Mouse (Mus musculus) lung, embryonic 14.5 days (tissue): ENCODE results near the gene Ssna1. TPM values are rescaled to one million over a fixed set of nuclear protein-coding genes. Genes with fewer than 3 reads are reported as not detected.

Experiments
- ATAC-seq: fragments of 200-750 bp; cut with Nextera tagmentation; 2 replicates; pipeline ENCODE4 v1.8.0; 2017; ENCODE audit warnings: mild to moderate bottlenecking, moderate TSS enrichment, moderate library complexity; ENCODE audit not compliant: insufficient read depth
- DNase-seq: peaks from one replicate; pipeline ENCODE4 v3.0.0-alpha.2; 2015
- H3K27ac ChIP-seq: fragments of 300-500 bp; sonication (generic); 2 replicates; pipeline ENCODE4 v1.5.1; 2014; ENCODE audit warnings: low read depth, mild to moderate bottlenecking, moderate library complexity
- H3K27me3 ChIP-seq: fragments of 300-500 bp; sonication (generic); 2 replicates; pipeline ENCODE4 v1.6.1; 2014; ENCODE audit warnings: low read length, control low read depth; ENCODE audit not compliant: insufficient read depth
- H3K36me3 ChIP-seq: fragments of 300-500 bp; sonication (generic); 2 replicates; pipeline ENCODE4 v1.6.1; 2014; ENCODE audit warnings: control low read depth; ENCODE audit not compliant: insufficient read depth
- H3K4me1 ChIP-seq: fragments of 300-500 bp; sonication (generic); 2 replicates; pipeline ENCODE4 v1.6.1; 2014; ENCODE audit warnings: antibody characterized with exemption, control low read depth; ENCODE audit not compliant: insufficient read depth
- H3K4me2 ChIP-seq: fragments of 300-500 bp; sonication (generic); 2 replicates; pipeline ENCODE4 v1.6.1; 2014; ENCODE audit warnings: mild to moderate bottlenecking
- H3K4me3 ChIP-seq: fragments of 300-500 bp; sonication (generic); 2 replicates; pipeline ENCODE4 v1.5.1; 2014; ENCODE audit warnings: low read depth, low read length
- H3K9ac ChIP-seq: fragments of 300-500 bp; sonication (generic); 2 replicates; pipeline ENCODE4 v1.6.1; 2014
- H3K9me3 ChIP-seq: fragments of 300-500 bp; sonication (generic); 2 replicates; pipeline ENCODE4 v1.6.1; 2016; ENCODE audit warnings: low read depth, low read length, control low read depth
- CTCF ChIP-seq: IDR thresholded peaks from 2 replicates; pipeline ENCODE4 v1.5.1; 2016; ENCODE audit warnings: antibody characterized with exemption, low read depth
- WGBS: fragments of 180-500 bp; shearing (Covaris S2); extraction: QIAGEN DNeasy Blood & Tissue Kit; methylation state at CpG from one replicate; pipeline ENCODE4 v1.1.7; 2014; 5-methylcytosine and 5-hydroxymethylcytosine counted together
- polyA plus RNA-seq: library from polyadenylated mRNA; unstranded; fragments of >200 nt; fragmentation: Nextera tagmentation; extraction: Ambion mirVana; gene quantifications from 2 replicates; pipeline ENCODE4 v1.2.1, GENCODE M21; 2014

Ssna1 gene
- polyA plus RNA-seq, 1 experiment from 2014 or later = 229 TPM

DNA sequence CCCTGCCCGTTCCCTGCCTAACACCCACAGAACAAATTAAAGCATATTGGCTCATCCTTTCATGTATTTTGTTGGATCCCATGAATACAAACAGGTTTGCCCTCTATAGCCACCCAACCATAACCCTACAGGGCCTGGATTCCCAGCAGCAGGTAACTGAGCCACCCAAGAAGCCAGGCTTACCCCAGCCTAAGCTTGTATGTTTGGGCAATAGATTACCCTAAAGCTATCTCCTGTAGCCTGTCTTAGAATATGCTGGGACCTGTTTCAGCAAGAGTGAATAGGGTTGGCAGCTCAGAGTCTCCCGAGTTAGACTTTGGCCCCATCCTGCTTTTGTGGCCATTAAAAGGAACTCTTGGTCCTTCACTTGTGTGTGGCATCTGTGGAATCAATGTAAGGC lies 13.3 kb upstream of the Ssna1 start:
- no peak overlapping the region for H3K4me3 ChIP-seq
- H3K27me3 ChIP-seq = peaks cover 27% of the 10 kb centered on the region
- no peak for TF ChIP-seq CTCF
- H3K9me3 ChIP-seq = no peaks in the 10 kb centered on the region
- no peak overlapping the region for H3K4me2 ChIP-seq
- ATAC-seq = no peak
- H3K9ac ChIP-seq = no peak overlapping the region
- 86% methylated on average over 2 of the region's 2 CpGs for WGBS
- no peak overlapping the region; the same call in 1 of the 2 replicates for H3K27ac ChIP-seq
- peaks cover 52% of the 10 kb centered on the region for H3K36me3 ChIP-seq
- DNase-seq = no peak
- 0 out of 2 replicates have a peak, but pooled peaks cover 2% of the 10 kb centered on the region for H3K4me1 ChIP-seq

DNA sequence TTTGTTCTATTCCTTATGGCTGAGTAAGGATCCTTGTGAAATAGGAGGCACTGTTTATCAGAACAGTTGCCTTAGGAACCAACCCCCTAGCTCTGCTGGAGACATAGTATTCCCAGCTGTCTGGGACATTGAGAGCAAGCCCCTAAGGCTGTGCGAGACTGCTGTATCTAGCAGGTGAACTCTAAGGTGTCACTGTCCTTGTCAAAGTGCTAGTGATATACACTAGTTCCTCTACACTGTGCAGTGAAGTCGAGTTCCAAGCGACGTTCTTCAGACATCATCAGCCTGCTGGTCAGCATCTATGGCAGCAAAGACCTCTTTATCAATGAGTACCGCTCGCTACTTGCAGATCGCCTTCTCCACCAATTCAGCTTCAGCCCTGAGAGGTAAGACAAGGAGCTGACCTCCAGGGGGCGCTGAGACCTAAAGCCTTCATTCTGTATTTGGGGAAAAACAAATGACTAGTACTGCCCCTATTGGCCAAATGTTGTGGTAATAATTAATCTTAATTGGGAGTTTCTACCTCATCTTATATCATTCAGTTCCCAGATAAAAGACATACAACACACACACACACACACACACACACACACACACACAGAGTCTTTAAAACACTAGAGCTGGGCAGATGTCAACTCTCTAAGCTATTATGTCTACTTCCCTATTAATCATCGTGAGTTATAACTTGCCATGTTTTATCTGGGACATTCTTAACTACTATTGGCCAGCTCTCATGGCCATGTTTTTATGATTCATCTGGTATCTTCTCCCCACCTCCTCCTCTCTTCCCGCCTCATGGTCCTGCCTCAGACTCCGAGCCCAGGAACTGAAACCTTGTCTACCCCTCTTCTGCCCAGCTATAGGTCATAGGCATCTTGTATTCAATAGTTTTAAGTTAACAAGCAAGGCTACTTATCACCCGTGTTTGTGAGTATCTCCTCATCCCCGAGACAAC lies 7.0 kb upstream of the Ssna1 start:
- peaks cover 92% of the 10 kb centered on the region for H3K36me3 ChIP-seq
- H3K4me2 ChIP-seq = no peak overlapping the region
- no peak overlapping the region for H3K27ac ChIP-seq
- ATAC-seq (no peak), DNase-seq (peak; percentile 90)
- TF ChIP-seq CTCF = peak; percentile 84
- 59% methylated on average over 13 of the region's 13 CpGs for WGBS
- no peak overlapping the region for H3K4me3 ChIP-seq
- H3K27me3 ChIP-seq = no peaks in the 10 kb centered on the region
- H3K9ac ChIP-seq = no peak overlapping the region
- H3K4me1 ChIP-seq = no peaks in the 10 kb centered on the region
- H3K9me3 ChIP-seq = no peaks in the 10 kb centered on the region

DNA sequence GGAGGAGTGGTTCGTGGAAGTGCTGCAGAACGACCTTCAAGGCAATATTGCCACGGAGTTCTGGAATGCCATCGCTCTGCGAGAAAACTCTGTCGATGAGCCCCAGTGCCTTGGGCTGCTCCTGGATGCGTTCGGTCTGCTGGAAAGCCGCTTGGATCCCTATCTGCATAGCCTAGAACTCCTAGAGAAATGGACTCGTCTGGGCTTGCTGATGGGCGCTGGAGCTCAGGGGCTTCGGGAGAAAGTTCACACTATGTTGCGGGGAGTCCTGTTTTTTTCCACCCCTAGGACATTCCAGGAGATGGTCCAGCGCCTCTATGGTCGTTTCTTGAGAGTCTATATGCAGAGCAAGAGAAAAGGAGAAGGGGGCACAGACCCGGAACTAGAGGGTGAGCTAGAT lies 772 bp upstream of the Ssna1 start:
- Histone ChIP-seq H3K36me3 (peaks cover 74% of the 10 kb centered on the region), H3K27me3 (no peaks in the 10 kb centered on the region), H3K9me3 (no peaks in the 10 kb centered on the region), H3K4me2 (peak overlapping the region; percentile 96), H3K4me3 (peak overlapping the region; percentile 95), H3K9ac (peak overlapping the region; percentile 86), H3K4me1 (peaks cover 15% of the 10 kb centered on the region), H3K27ac (no peak overlapping the region)
- no peak for TF ChIP-seq CTCF
- DNase-seq (no peak), ATAC-seq (no peak)
- WGBS = 29% methylated on average over 16 of the region's 16 CpGs

DNA sequence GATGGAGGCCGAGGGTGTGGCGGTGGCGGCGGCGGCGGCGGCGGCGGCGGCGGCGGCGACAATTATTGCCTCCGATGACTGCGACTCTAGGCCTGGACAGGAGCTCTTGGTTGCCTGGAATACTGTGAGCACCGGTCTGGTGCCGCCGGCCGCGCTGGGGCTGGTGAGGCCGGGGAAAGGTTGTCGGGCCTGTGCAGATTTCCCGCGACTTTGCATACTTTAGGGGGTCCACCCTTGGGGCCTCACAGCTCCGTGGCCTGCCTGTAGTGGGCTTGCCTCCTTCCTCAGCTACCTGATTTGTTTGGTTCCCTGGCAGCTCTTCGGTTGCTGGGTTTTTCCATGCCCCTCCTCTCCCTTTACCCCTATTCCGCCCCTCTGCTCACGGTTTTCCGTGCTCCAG lies 277 bp upstream of the Ssna1 start:
- peaks cover 15% of the 10 kb centered on the region for H3K4me1 ChIP-seq
- H3K4me3 ChIP-seq = peak overlapping the region; percentile 95
- no peaks in the 10 kb centered on the region for H3K9me3 ChIP-seq
- H3K36me3 ChIP-seq = peaks cover 69% of the 10 kb centered on the region
- H3K27ac ChIP-seq = peak overlapping the region; percentile 58; the same call in 1 of the 2 replicates
- peak overlapping the region; percentile 86 for H3K9ac ChIP-seq
- H3K4me2 ChIP-seq = peak overlapping the region; percentile 96
- peak; percentile 69 for ATAC-seq
- no peaks in the 10 kb centered on the region for H3K27me3 ChIP-seq
- DNase-seq = peak; percentile 17
- WGBS = 0% methylated on average over 28 of the region's 29 CpGs
- TF ChIP-seq CTCF = no peak

DNA sequence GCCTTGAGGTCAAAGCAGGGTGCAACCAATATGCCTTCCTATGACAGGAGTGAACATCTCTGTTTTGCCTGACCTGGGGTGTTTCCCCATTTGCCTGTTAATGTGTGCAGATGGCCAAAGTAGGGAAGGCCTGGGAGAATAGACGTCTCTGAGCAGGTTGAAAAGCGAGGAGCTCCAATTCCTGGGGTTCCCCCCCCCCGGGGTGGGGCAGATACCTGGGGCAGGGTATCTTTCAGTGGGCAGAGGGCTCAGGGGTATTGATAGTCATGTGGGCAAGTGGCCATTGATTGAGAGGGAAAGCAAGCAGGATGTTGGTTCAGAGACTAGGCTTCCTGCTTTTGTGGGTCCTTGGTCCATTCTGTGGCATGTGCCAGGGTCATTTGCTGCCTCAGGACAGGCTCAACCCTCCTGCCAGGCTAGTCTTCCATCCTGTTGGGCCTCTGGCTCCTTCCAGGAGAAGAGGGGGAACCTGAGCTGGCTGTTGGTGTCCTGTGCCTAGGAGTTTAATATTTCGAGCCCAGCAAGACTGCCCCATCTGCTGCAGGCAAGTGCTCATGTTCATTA lies 4.4 kb downstream of the Ssna1 start:
- H3K36me3 ChIP-seq = peaks cover 27% of the 10 kb centered on the region
- DNase-seq = no peak
- H3K27me3 ChIP-seq = peaks cover 16% of the 10 kb centered on the region
- no peaks in the 10 kb centered on the region for H3K9me3 ChIP-seq
- no peak for TF ChIP-seq CTCF
- WGBS = 62% methylated on average over 4 of the region's 4 CpGs
- H3K9ac ChIP-seq = no peak overlapping the region
- no peak overlapping the region for H3K4me3 ChIP-seq
- H3K4me1 ChIP-seq = 0 out of 2 replicates have a peak, but pooled peaks cover 5% of the 10 kb centered on the region
- ATAC-seq = no peak
- H3K4me2 ChIP-seq = no peak overlapping the region
- H3K27ac ChIP-seq = no peak overlapping the region

DNA sequence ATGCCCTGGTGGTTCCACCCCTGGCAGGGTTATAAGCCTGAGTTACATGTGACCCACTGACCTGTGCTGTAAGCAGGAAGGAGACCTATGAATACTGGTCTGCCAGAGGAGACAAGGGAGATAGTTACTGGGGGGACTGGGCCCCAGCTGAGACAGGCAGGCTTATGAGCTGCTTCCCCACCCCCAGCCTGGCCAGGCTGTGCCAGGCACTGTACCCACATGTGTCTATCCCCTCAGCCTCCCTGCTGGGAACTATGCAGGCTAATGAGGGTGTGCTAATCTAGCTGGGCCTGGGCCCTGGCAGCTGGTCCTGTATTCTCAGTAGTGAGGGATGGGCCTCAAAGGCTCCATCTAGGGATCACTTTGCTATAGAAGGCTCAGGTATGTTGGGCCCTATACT lies 5.0 kb downstream of the Ssna1 start:
- Histone ChIP-seq H3K9me3 (no peaks in the 10 kb centered on the region), H3K4me1 (0 out of 2 replicates have a peak, but pooled peaks cover 5% of the 10 kb centered on the region)

DNA sequence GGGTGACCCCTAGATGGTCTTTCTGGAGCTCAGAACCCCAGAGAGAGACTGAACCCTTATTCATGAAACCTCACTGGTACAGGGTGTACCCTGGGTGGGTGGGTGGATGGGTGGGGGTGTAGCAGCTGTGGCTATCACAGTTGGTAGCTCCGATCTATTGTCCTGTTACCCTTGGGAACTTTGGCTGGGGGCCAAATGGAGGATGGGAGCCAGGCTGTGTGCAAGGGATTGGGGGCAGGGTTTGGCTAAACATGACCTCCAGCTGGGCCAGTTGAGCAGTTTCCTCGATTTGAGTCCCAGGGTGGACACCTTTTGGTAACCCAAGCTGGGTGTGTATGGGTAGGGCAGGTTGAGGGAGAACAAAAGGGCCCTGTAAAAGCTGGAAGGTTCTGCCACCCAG lies 5.5 kb downstream of the Ssna1 start:
- Histone ChIP-seq H3K4me2 (no peak overlapping the region), H3K27ac (no peak overlapping the region), H3K9me3 (no peaks in the 10 kb centered on the region), H3K9ac (no peak overlapping the region), H3K27me3 (peaks cover 16% of the 10 kb centered on the region), H3K36me3 (peaks cover 27% of the 10 kb centered on the region), H3K4me1 (0 out of 2 replicates have a peak, but pooled peaks cover 5% of the 10 kb centered on the region), H3K4me3 (no peak overlapping the region; the same call in 1 of the 2 replicates)
- 52% methylated on average over 2 of the region's 2 CpGs for WGBS
- TF ChIP-seq CTCF = no peak
- DNase-seq = no peak
- ATAC-seq = no peak

More for the DNA sequence above, 5.0 kb downstream of the Ssna1 start:
- ATAC-seq (no peak), DNase-seq (no peak)
- H3K27me3 ChIP-seq = peaks cover 16% of the 10 kb centered on the region
- H3K27ac ChIP-seq = no peak overlapping the region
- TF ChIP-seq CTCF = no peak
- H3K36me3 ChIP-seq = peaks cover 27% of the 10 kb centered on the region
- H3K9ac ChIP-seq = no peak overlapping the region
- H3K4me2 ChIP-seq = no peak overlapping the region
- H3K4me3 ChIP-seq = no peak overlapping the region
